Mouse (Mus musculus) G1E-ER4 (cell line): ENCODE measurements around the gene Mvb12b. TPM values are rescaled to one million over a fixed set of nuclear protein-coding genes. Genes with fewer than 3 reads are reported as not detected.

Experiments
- GATA1 ChIP-seq: IDR thresholded peaks from one replicate; pipeline ENCODE4 v1.8.0; 2012; ENCODE audit warnings: low read length, inconsistent platforms
- polyA plus RNA-seq: library from polyadenylated mRNA; stranded (reverse); fragments of >175 nt; gene quantifications from 2 replicates; pipeline ENCODE4 v1.2.3, GENCODE M21; 2012

The Mvb12b gene
- polyA plus RNA-seq, result 48.5 and 60.7 TPM in 2 replicates

- no peak for TF ChIP-seq GATA1
Measured at GRCm38 (mm10) chr2:33887328-33888099, at the start of gene Mvb12b. Mvb12b (minus strand) TSS chr2:33887946.

- TF ChIP-seq GATA1, result no peak
Measured at GRCm38 (mm10) chr2:33935756-33936155, 48.0 kb upstream of the Mvb12b start.

DNA sequence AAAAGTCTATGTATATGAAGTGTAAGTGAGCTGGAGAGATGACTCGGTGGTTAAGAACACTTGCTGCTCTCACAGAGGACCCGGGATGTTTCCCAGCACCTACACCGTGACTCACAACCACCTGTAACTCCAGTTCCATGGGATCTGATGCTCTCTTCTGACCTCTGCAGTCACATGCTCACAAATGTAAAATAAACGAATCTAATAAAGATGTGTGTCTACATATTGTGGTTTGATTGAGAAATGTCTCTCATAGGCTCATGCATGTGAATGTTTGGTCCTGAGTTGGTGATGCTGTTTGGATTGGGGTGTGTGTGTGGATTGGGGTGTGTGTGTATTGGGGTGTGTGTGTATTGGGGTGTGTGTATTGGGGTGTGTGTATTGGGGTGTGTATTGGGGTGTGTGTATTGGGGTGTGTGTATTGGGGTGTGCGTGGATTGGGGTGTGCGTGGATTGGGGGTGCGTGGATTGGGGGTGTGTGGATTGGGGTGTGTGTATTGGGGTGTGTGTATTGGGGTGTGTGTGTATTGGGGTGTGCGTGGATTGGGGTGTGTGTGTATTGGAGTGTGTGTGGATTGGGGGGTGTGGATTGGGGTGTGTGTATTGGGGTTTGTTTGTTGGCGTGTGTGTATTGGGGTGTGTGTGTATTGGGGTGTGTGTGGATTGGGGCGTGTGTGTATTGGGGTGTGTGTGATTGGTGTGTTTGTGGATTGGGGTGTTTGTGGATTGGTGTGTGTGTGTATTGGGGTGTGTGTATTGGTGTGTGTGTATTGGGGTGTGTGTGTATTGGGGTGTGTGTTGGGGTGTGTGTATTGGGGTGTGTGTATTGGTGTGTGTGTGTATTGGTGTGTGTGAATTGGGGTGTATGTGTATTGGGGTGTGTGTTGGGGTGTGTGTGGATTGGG, 46.1 kb upstream of the Mvb12b start:
- no peak for TF ChIP-seq GATA1

- TF ChIP-seq GATA1, result no peak
Measured at GRCm38 (mm10) chr2:33931161-33931560, 43.4 kb upstream of the Mvb12b start.

DNA sequence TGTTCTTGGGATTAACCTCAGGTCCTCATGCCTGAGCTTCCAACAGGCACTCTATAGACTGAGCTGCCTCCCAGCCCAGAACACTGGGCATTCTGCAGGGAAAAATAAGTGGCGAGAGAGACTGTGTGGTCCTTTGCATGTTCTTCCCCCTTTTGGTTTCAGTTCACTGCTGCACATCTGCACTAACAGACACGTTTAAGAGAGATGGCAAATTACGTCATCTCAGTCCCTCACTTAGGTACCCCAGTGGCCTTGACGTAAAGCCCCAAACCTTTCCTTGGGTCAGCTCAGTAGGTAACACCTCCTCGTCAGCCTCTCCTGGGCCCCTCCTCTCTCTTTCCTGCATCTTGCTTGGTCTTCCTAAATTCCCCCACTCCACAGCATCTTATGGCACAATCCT, 37.5 kb upstream of the Mvb12b start:
- TF ChIP-seq GATA1, result no peak

GRCm38 (mm10) chr2:33923482-33923881, 35.7 kb upstream of the Mvb12b start:
- no peak for TF ChIP-seq GATA1

GRCm38 (mm10) chr2:33922466-33922865, 34.7 kb upstream of the Mvb12b start:
- no peak for TF ChIP-seq GATA1

DNA sequence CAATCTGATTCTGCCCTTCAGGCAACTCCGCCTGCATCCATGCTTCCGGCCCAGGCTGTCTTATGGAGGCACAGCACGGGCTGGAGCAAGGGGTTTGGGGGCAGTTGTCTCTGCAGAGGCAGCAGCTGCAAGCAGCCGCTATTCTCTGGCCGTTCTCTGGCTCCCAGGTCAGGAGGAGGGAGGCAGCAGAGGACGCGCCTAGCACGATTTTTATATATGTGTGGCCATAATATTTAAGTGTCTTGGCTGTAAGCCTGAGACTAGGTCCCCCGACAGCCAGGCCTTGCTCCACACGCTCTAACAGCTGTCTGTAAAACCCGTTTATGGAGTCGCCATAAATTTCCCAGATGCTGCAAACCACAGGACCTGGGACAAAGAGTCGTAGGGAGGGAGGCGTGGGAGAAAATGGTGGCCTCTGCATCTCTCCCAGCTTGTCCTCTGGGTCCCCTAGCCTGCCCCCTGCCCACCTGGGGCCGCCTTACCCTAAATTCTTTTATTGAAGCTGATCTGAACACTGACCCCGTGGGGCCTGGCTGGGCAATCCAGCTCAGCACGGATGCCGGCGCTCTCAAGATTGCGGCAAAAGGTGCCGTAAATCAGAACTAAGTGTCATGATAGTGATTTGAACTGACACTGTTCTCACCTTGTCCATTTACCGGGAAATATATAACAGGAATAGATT, 32.3 kb upstream of the Mvb12b start:
- no peak for TF ChIP-seq GATA1

DNA sequence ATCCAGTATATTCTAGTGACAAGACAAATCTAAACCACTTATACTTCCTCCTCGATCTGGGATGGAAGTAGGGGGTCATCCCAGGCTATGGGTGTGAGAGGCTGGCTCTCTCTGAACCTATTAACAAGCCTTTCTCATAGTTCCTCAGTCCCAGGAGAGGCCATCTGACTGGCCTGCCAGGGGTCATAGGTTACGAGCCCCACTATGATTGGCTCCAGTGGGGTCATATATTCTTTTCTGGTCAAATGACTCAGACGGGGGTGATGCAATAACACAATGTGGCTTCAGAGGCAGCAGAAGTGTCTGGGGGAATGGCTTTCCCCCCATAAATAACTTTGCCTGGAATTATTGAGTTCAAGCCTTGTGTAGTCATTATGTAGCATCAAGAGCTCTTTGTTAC, 31.1 kb upstream of the Mvb12b start:
- TF ChIP-seq GATA1, result no peak

DNA sequence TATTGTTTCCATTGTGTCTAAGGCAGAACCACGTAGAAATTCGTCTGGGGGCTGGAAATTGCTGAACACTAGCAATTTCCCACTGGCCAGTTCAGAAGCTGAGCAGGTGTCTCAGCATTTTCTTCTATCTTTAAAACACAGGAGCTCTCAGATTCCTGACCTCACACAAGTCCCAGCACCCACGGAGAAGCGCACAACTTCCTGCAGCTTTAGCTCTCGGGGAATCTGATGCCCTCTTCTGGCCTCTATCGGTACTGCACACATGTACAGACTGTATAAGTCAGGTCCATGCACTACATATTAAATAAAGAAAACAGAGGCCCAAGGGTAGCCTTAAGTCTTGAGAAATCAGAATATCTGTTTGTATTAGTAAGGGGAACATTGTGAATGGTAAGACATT, 30.6 kb upstream of the Mvb12b start:
- no peak for TF ChIP-seq GATA1

GRCm38 (mm10) chr2:33916603-33917002, 28.9 kb upstream of the Mvb12b start:
- TF ChIP-seq GATA1, result no peak

GRCm38 (mm10) chr2:33914998-33915397, 27.3 kb upstream of the Mvb12b start:
- no peak for TF ChIP-seq GATA1

GRCm38 (mm10) chr2:33914334-33914733, 26.6 kb upstream of the Mvb12b start:
- TF ChIP-seq GATA1, result no peak

DNA sequence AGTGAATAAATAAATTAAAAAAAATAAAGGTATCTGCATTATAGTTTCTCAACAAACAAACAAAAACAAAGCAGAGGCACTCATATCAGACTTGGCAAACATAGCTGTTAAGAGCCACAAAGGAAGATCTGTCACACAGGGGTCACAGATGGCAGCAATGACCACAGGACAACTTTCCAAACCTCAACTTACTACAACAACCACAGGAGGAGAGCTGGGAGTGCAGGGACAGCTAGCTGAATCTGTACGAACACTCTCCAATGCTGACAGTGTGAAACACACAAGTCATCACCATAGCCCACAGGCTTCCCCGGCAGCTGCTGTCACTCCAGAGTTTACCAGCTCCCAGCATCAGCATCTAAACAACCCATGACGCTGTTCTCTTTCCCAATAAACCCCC, 25.0 kb upstream of the Mvb12b start:
- no peak for TF ChIP-seq GATA1

DNA sequence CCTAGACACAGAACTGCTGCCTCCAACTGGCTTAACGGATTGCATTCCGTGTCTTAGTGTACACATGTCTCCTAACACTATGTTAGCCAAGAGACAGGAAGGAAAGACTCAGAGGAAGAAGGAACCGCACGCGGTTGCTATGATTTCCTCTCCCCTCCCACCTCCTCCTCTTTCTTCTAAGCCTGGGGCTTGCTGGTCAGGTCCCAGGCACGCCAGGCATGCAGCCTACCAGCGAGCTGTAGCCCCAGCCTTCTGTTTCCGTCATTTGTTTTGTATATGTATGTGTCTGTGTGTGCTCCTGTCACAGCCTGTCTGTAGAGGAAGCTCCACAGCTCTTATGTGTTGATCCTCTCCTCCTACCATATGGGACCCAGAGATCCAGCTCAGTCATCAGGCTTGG, 20.6 kb upstream of the Mvb12b start:
- TF ChIP-seq GATA1, result no peak

DNA sequence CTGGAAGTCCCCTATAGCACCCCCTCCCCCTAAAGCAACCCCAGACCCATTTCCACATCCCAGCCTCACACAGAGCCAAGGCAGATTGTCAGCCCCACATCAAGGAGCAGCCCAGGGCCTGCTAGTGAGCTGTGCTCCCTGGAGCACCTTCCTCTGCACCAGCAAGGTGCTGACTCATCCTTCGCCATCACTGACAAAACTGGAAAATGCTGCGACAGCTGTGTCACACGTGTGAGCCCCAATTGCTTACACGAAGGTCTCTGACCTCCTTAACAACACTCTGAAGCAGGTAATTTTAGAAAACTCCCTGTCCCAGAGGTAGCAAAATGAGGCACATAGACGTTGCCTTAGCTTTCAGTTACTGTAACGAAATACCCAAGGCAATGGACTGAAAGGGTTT, 19.4 kb upstream of the Mvb12b start:
- TF ChIP-seq GATA1, result no peak
